Mouse (Mus musculus) testis, adult 2 months (tissue): Measurements from ENCODE around the gene Pigk. TPM values are rescaled to one million over a fixed set of nuclear protein-coding genes. Genes with fewer than 3 reads are reported as not detected.

ENCODE experiments used
- H3K27ac ChIP-seq: fragments of 200-500 bp; 2 replicates; pipeline ENCODE4 v1.5.1; 2012; ENCODE audit warnings: low read depth, low read length; ENCODE audit not compliant: control insufficient read depth, insufficient read depth
- H3K27me3 ChIP-seq: fragments of 200-500 bp; 2 replicates; pipeline ENCODE4 v1.6.1; 2012; ENCODE audit warnings: mild to moderate bottlenecking, low read length, moderate library complexity; ENCODE audit not compliant: control insufficient read depth, insufficient read depth
- H3K36me3 ChIP-seq: fragments of 200-500 bp; 2 replicates; pipeline ENCODE4 v1.6.1; 2012; ENCODE audit warnings: mild to moderate bottlenecking, low read length; ENCODE audit not compliant: control insufficient read depth, insufficient read depth
- H3K4me1 ChIP-seq: fragments of 200-500 bp; 2 replicates; pipeline ENCODE4 v1.6.1; 2012; ENCODE audit warnings: low read length; ENCODE audit not compliant: control insufficient read depth, insufficient read depth
- H3K4me3 ChIP-seq: fragments of 200-500 bp; 2 replicates; pipeline ENCODE4 v1.5.1; 2012; ENCODE audit warnings: low read depth, mild to moderate bottlenecking, low read length, moderate library complexity, mixed read lengths; ENCODE audit not compliant: control insufficient read depth
- CTCF ChIP-seq: fragments of 200-500 bp; IDR thresholded peaks from 2 replicates; pipeline ENCODE4 v1.5.1; 2012; ENCODE audit warnings: low read depth, mild to moderate bottlenecking, inconsistent platforms, low read length, moderate library complexity; ENCODE audit not compliant: control insufficient read depth, insufficient read depth, insufficient replicate concordance
- POLR2A ChIP-seq: fragments of 200-500 bp; IDR thresholded peaks from 2 replicates; pipeline ENCODE4 v1.6.1; 2012; ENCODE audit warnings: low read depth, mild to moderate bottlenecking, inconsistent platforms, low read length, moderate library complexity; ENCODE audit not compliant: control insufficient read depth
- polyA plus RNA-seq: library from polyadenylated mRNA; depleted of rRNA; stranded (reverse); fragments of >200 nt; gene quantifications from 2 replicates; pipeline ENCODE4 v1.2.3, GENCODE M21; 2012

The Pigk gene
- polyA plus RNA-seq, 1 experiment: 34.6 TPM

GRCm38 (mm10) chr3:152796216-152796615 lies 82.3 kb downstream of the Pigk start:
- TF ChIP-seq CTCF (no peak), POLR2A (no peak)
- H3K36me3 ChIP-seq: no peaks in the 10 kb centered on the region

GRCm38 (mm10) chr3:152797354-152797753 lies 83.5 kb downstream of the Pigk start:
- Histone ChIP-seq H3K4me3 (no peak overlapping the region), H3K27me3 (no peaks in the 10 kb centered on the region), H3K36me3 (no peaks in the 10 kb centered on the region), H3K27ac (no peak overlapping the region), H3K4me1 (no peaks in the 10 kb centered on the region)
- TF ChIP-seq CTCF: no peak
- TF ChIP-seq POLR2A: no peak

More at GRCm38 (mm10) chr3:152796216-152796615, 82.3 kb downstream of the Pigk start:
- Histone ChIP-seq H3K4me1 (no peaks in the 10 kb centered on the region), H3K27me3 (no peaks in the 10 kb centered on the region), H3K4me3 (no peak overlapping the region), H3K27ac (no peak overlapping the region)

- H3K27ac ChIP-seq: no peak overlapping the region
- no peak for TF ChIP-seq CTCF
- no peak for TF ChIP-seq POLR2A
- no peaks in the 10 kb centered on the region for H3K27me3 ChIP-seq
- no peaks in the 10 kb centered on the region for H3K36me3 ChIP-seq
- H3K4me3 ChIP-seq: no peak overlapping the region
- no peaks in the 10 kb centered on the region for H3K4me1 ChIP-seq
These were observed 86.0 kb downstream of the Pigk start for GRCm38 (mm10) chr3:152799738-152800431.

GRCm38 (mm10) chr3:152813905-152814304 lies 100.0 kb downstream of the Pigk start:
- H3K4me3 ChIP-seq: no peak overlapping the region
- no peak overlapping the region for H3K27ac ChIP-seq
- H3K4me1 ChIP-seq: no peaks in the 10 kb centered on the region
- H3K36me3 ChIP-seq: no peaks in the 10 kb centered on the region
- TF ChIP-seq POLR2A (no peak), CTCF (no peak)
- H3K27me3 ChIP-seq: no peaks in the 10 kb centered on the region

DNA sequence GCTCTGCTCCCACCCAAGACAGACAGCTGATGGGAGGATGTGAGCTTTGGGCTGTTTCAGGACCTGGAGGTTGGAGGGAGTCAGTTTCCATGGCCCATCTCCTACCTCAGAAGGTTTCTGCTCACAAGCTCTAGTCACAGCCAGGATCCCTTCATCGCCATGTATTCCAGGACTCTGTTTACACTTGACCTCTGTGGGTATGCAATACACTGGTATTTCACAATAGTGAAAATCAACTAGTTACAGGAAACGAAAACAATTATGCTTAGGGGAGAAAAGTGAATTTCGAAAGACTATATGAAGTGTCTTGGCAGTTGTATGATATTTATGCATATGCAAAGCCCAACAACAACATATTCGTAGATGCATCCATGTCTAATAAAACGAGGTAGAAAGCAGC lies 101.2 kb downstream of the Pigk start:
- Histone ChIP-seq H3K4me3 (no peak overlapping the region), H3K36me3 (no peaks in the 10 kb centered on the region), H3K27ac (no peak overlapping the region), H3K27me3 (no peaks in the 10 kb centered on the region), H3K4me1 (no peaks in the 10 kb centered on the region)
- TF ChIP-seq POLR2A (no peak), CTCF (no peak)

DNA sequence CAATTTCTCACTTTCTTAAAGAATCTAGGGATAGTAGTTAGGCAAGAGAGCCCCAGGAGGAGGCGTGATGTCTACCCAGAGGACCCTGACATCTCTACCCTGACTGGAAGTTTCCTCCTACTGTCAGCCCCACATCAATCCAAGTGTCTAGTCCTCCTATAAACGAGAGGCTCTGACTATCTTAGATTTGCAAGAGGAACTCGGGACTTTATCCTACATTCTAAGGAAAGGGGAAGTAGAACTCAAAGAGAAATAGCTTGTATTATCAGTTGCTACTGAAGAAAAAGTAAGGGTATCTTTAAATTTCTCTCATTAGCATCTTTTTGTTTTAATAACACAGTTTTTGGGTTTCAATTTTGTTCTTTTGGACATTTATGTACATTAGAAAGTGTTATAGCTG lies 106.5 kb downstream of the Pigk start:
- TF ChIP-seq CTCF (no peak), POLR2A (no peak)
- H3K27me3 ChIP-seq: no peaks in the 10 kb centered on the region
- peaks cover 2% of the 10 kb centered on the region for H3K4me1 ChIP-seq
- H3K36me3 ChIP-seq: no peaks in the 10 kb centered on the region
- H3K27ac ChIP-seq: no peak overlapping the region
- no peak overlapping the region for H3K4me3 ChIP-seq

GRCm38 (mm10) chr3:152821202-152821601 lies 107.3 kb downstream of the Pigk start:
- TF ChIP-seq CTCF: no peak
- no peak for TF ChIP-seq POLR2A

More at GRCm38 (mm10) chr3:152821202-152821601, 107.3 kb downstream of the Pigk start:
- Histone ChIP-seq H3K36me3 (no peaks in the 10 kb centered on the region), H3K4me3 (no peak overlapping the region), H3K4me1 (peaks cover 2% of the 10 kb centered on the region), H3K27me3 (no peaks in the 10 kb centered on the region), H3K27ac (no peak overlapping the region)
